Mouse (Mus musculus) liver, embryonic 14.5 days (tissue): Measurements from ENCODE around the gene Dnah14.

ENCODE experiments used
- CTCF ChIP-seq: IDR thresholded peaks from 2 replicates; pipeline ENCODE4 v1.5.1; 2016; ENCODE audit warnings: antibody characterized with exemption, low read depth, control low read depth
- EP300 ChIP-seq: IDR thresholded peaks from 2 replicates; pipeline ENCODE4 v1.6.1; 2016; ENCODE audit warnings: antibody characterized with exemption, low read depth

GRCm38 (mm10) chr1:181611118-181611517, 34.8 kb downstream of the Dnah14 start:
- no peak for TF ChIP-seq CTCF
- TF ChIP-seq EP300 = no peak
